Mouse (Mus musculus) heart, embryonic 12.5 days (tissue): ENCODE results near the gene Syt7. TPM values are rescaled to one million over a fixed set of nuclear protein-coding genes. Genes with fewer than 3 reads are reported as not detected.
A peak's percentile ranks its signal among the peaks of the same experiment; 100 is the strongest.

ENCODE experiments used
- ATAC-seq: fragments of 200-750 bp; cut with Nextera tagmentation; 2 replicates; pipeline ENCODE4 v1.8.0; 2017; ENCODE audit warnings: moderate TSS enrichment, moderate library complexity; ENCODE audit not compliant: insufficient number of reproducible peaks, low FRiP score
- H3K27ac ChIP-seq: fragments of 300-500 bp; sonication (generic); 2 replicates; pipeline ENCODE4 v1.5.1; 2016; ENCODE audit warnings: mild to moderate bottlenecking, moderate library complexity; ENCODE audit not compliant: poor library complexity, severe bottlenecking
- H3K27me3 ChIP-seq: fragments of 300-500 bp; sonication (generic); replicated peaks from 2 replicates; pipeline ENCODE4 v1.6.1; 2016; ENCODE audit warnings: mild to moderate bottlenecking, moderate library complexity
- H3K36me3 ChIP-seq: fragments of 300-500 bp; sonication (generic); 2 replicates; pipeline ENCODE4 v1.6.1; 2016; ENCODE audit warnings: mild to moderate bottlenecking, moderate library complexity
- H3K4me1 ChIP-seq: fragments of 300-500 bp; sonication (generic); replicated peaks from 2 replicates; pipeline ENCODE4 v1.6.1; 2016; ENCODE audit warnings: mild to moderate bottlenecking
- H3K4me2 ChIP-seq: fragments of 300-500 bp; sonication (generic); 2 replicates; pipeline ENCODE4 v1.6.1; 2016; ENCODE audit warnings: mild to moderate bottlenecking, moderate library complexity
- H3K4me3 ChIP-seq: fragments of 300-500 bp; sonication (generic); 2 replicates; pipeline ENCODE4 v1.5.1; 2016; ENCODE audit warnings: mild to moderate bottlenecking
- H3K9ac ChIP-seq: fragments of 300-500 bp; sonication (generic); 2 replicates; pipeline ENCODE4 v1.6.1; 2016; ENCODE audit warnings: mild to moderate bottlenecking, moderate library complexity
- H3K9me3 ChIP-seq: fragments of 300-500 bp; sonication (generic); replicated peaks from 2 replicates; pipeline ENCODE4 v1.6.1; 2016; ENCODE audit warnings: mild to moderate bottlenecking, moderate library complexity
- WGBS: fragments of 180-500 bp; shearing (Covaris S2); methylation state at CpG from one replicate; pipeline ENCODE4 v1.1.7; 2016; 5-methylcytosine and 5-hydroxymethylcytosine counted together
- polyA plus RNA-seq: library from polyadenylated mRNA; unstranded; fragments of >200 nt; fragmentation: Nextera tagmentation; extraction: Ambion mirVana; gene quantifications from 2 replicates; pipeline ENCODE4 v1.2.1, GENCODE M21; 2016

The Syt7 gene
- polyA plus RNA-seq, 1 experiment from 2014 or later = 0.59 TPM

GRCm38 (mm10) chr19:10389391-10390098 is 655 bp downstream of the Syt7 start:
- Histone ChIP-seq H3K9me3 (no peaks in the 10 kb centered on the region), H3K4me3 (peak overlapping the region; percentile 61), H3K36me3 (no peaks in the 10 kb centered on the region), H3K27me3 (peaks cover 72% of the 10 kb centered on the region), H3K4me1 (peaks cover 15% of the 10 kb centered on the region), H3K4me2 (peak overlapping the region; percentile 87), H3K9ac (peak overlapping the region; percentile 68), H3K27ac (no peak overlapping the region)
- no peak; the same call in 1 of the 2 replicates for ATAC-seq
- 1% methylated on average over 54 of the region's 54 CpGs for WGBS

GRCm38 (mm10) chr19:10390099-10390680 is 1.3 kb downstream of the Syt7 start:
- no peak overlapping the region for H3K9ac ChIP-seq

GRCm38 (mm10) chr19:10391028-10391427 is 2.1 kb downstream of the Syt7 start:
- no peak overlapping the region for H3K4me3 ChIP-seq
- no peak overlapping the region for H3K9ac ChIP-seq
- no peak overlapping the region for H3K4me2 ChIP-seq
- peaks cover 20% of the 10 kb centered on the region for H3K4me1 ChIP-seq
- H3K36me3 ChIP-seq = no peaks in the 10 kb centered on the region
- no peak for ATAC-seq
- H3K27ac ChIP-seq = no peak overlapping the region
- WGBS = 75% methylated on average over 7 of the region's 7 CpGs
- peaks cover 57% of the 10 kb centered on the region for H3K27me3 ChIP-seq
- H3K9me3 ChIP-seq = no peaks in the 10 kb centered on the region

More at GRCm38 (mm10) chr19:10390099-10390680, 1.3 kb downstream of the Syt7 start:
- Histone ChIP-seq H3K4me3 (peak overlapping the region; percentile 61), H3K4me1 (peaks cover 20% of the 10 kb centered on the region), H3K9me3 (no peaks in the 10 kb centered on the region), H3K4me2 (peak overlapping the region; percentile 87), H3K27me3 (peaks cover 65% of the 10 kb centered on the region), H3K36me3 (no peaks in the 10 kb centered on the region), H3K27ac (no peak overlapping the region)
- ATAC-seq = no peak
- WGBS = 17% methylated on average over 10 of the region's 12 CpGs

- no peak overlapping the region for H3K4me2 ChIP-seq
- no peak overlapping the region for H3K4me3 ChIP-seq
- peaks cover 20% of the 10 kb centered on the region for H3K4me1 ChIP-seq
- H3K36me3 ChIP-seq = no peaks in the 10 kb centered on the region
- ATAC-seq = no peak
- peaks cover 57% of the 10 kb centered on the region for H3K27me3 ChIP-seq
- H3K9ac ChIP-seq = no peak overlapping the region
- H3K27ac ChIP-seq = no peak overlapping the region
- WGBS = 5% methylated on average over 3 of the region's 3 CpGs
- H3K9me3 ChIP-seq = no peaks in the 10 kb centered on the region
Observed at GRCm38 (mm10) chr19:10391995-10392394, 3.1 kb downstream of the Syt7 start.

- no peaks in the 10 kb centered on the region for H3K36me3 ChIP-seq
- H3K4me1 ChIP-seq = peaks cover 22% of the 10 kb centered on the region
- no peak overlapping the region for H3K27ac ChIP-seq
- 83% methylated on average over 6 of the region's 6 CpGs for WGBS
- H3K27me3 ChIP-seq = peaks cover 47% of the 10 kb centered on the region
- no peaks in the 10 kb centered on the region for H3K9me3 ChIP-seq
- H3K9ac ChIP-seq = no peak overlapping the region
- H3K4me3 ChIP-seq = no peak overlapping the region
- ATAC-seq = no peak
- H3K4me2 ChIP-seq = no peak overlapping the region
Observed at GRCm38 (mm10) chr19:10393471-10393870, 4.6 kb downstream of the Syt7 start.

- H3K4me3 ChIP-seq = no peak overlapping the region
- no peak overlapping the region for H3K27ac ChIP-seq
- H3K27me3 ChIP-seq = peaks cover 47% of the 10 kb centered on the region
- H3K36me3 ChIP-seq = no peaks in the 10 kb centered on the region
- WGBS = 70% methylated on average over 15 of the region's 15 CpGs
- peaks cover 22% of the 10 kb centered on the region for H3K4me1 ChIP-seq
- no peak overlapping the region for H3K4me2 ChIP-seq
- no peak overlapping the region for H3K9ac ChIP-seq
- ATAC-seq = no peak
- no peaks in the 10 kb centered on the region for H3K9me3 ChIP-seq
Observed at GRCm38 (mm10) chr19:10393874-10394500, 5.1 kb downstream of the Syt7 start.

- H3K4me1 ChIP-seq = peaks cover 16% of the 10 kb centered on the region
- no peak overlapping the region for H3K4me2 ChIP-seq
- no peak overlapping the region for H3K9ac ChIP-seq
- WGBS = 27% methylated on average over 8 of the region's 8 CpGs
- no peak overlapping the region for H3K4me3 ChIP-seq
- no peak for ATAC-seq
- H3K27ac ChIP-seq = no peak overlapping the region
- H3K27me3 ChIP-seq = peaks cover 36% of the 10 kb centered on the region
- H3K9me3 ChIP-seq = no peaks in the 10 kb centered on the region
- H3K36me3 ChIP-seq = no peaks in the 10 kb centered on the region
Observed at GRCm38 (mm10) chr19:10395174-10395573, 6.3 kb downstream of the Syt7 start.

- H3K4me2 ChIP-seq = no peak overlapping the region
- WGBS = 62% methylated on average over 2 of the region's 2 CpGs
- no peak for ATAC-seq
- no peaks in the 10 kb centered on the region for H3K9me3 ChIP-seq
- H3K9ac ChIP-seq = no peak overlapping the region
- no peak overlapping the region for H3K27ac ChIP-seq
- H3K36me3 ChIP-seq = no peaks in the 10 kb centered on the region
- H3K4me1 ChIP-seq = peaks cover 15% of the 10 kb centered on the region
- no peak overlapping the region for H3K4me3 ChIP-seq
- peaks cover 28% of the 10 kb centered on the region for H3K27me3 ChIP-seq
Observed at GRCm38 (mm10) chr19:10396962-10397361, 8.1 kb downstream of the Syt7 start.

- Histone ChIP-seq H3K4me3 (no peak overlapping the region), H3K27ac (no peak overlapping the region), H3K9ac (no peak overlapping the region), H3K27me3 (peaks cover 27% of the 10 kb centered on the region), H3K4me2 (no peak overlapping the region), H3K9me3 (no peaks in the 10 kb centered on the region), H3K36me3 (no peaks in the 10 kb centered on the region), H3K4me1 (peaks cover 15% of the 10 kb centered on the region)
- ATAC-seq = no peak
- WGBS = 28% methylated on average over 8 of the region's 8 CpGs
Observed at GRCm38 (mm10) chr19:10397479-10398153, 8.7 kb downstream of the Syt7 start.

GRCm38 (mm10) chr19:10398296-10398695 is 9.4 kb downstream of the Syt7 start:
- no peaks in the 10 kb centered on the region for H3K36me3 ChIP-seq
- H3K4me3 ChIP-seq = no peak overlapping the region
- no peak overlapping the region for H3K4me2 ChIP-seq
- H3K9ac ChIP-seq = no peak overlapping the region
- H3K9me3 ChIP-seq = no peaks in the 10 kb centered on the region
- peaks cover 15% of the 10 kb centered on the region for H3K4me1 ChIP-seq
- H3K27me3 ChIP-seq = peaks cover 25% of the 10 kb centered on the region
- no peak overlapping the region for H3K27ac ChIP-seq
- ATAC-seq = no peak
- 65% methylated on average over 6 of the region's 6 CpGs for WGBS
